Mouse (Mus musculus): Measurements from ENCODE around the gene Vmn1r66.
"Not testable (repeated sequence)": the region's sequence is repeated elsewhere in the genome, so short reads cannot be mapped to it uniquely, and the experiment has no call there.

Gene Vmn1r66

DNA sequence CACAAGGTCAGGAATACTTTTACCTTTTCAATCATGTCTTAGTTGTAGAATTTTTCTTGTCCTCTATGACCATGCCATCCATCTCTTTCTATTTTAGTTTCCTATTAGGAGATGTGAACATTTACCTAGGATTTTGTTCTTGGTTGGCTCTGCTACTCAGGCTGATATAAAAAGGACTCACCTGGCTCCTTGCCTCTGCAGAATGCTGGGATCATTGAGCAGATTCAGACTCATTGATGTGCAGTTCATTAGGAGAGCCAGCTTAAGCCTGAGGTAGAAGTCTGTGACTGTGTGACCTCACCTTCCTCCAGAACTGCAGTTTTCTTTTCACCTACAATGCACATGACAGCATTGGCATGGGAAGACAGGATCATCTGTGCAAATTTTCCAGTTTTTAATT, at the start of gene Vmn1r66:
Gene Vmn1r66, minus strand, starts transcription at position 101 of the 400 bp plus-strand sequence.
- DNase-seq (ENCODE audit: low read depth, low spot score) = no peak

GRCm38 (mm10) chr7:10325462-10325861, 47.7 kb upstream of the Vmn1r66 start:
- DNase-seq (ENCODE audit: low read depth, low spot score) = not testable (repeated sequence)

DNA sequence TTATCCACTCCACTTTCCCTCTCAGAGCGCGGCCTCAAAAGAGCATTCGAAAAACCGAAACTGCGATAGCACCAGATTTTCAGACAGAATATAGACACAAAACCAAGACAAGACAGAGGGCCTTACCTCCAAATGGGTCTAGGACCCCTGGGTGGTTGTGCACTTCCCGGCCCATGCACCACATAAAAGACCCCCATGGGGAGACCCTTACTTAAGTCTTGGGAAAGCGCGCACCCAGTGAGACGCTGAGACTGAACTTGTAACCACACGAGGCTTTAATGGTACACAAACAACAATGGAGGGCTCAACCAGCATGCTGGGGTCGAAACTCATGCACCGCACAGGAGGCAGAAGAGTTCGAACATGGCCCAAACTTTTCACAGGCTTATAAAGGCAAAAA, 25.7 kb downstream of the Vmn1r66 start:
- no peak for DNase-seq (ENCODE audit: low read depth, low spot score)

DNA sequence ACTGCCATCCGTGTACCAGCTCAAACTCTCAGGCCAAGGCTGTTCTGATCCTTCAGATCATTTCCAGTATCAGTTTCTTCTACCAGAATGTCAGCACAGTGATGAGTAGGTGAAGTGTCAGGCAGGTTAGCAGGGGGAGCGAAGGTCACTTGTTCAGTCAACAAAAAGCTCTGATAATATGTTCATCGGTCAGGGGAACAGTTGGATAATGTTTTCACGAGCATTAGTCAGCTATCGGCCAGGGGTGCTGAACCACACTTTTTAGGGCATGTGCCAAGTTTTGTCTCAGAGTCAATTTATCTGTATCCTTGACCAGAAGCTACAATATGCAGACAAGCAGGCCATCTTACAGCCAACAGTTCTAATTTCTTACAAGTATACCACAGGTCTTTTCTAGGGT, 28.7 kb downstream of the Vmn1r66 start:
- DNase-seq (ENCODE audit: low read depth, low spot score) = no peak

Data from CD4-positive helper T cell, adult 2 months (primary cell).